Comparison of ENCODE assay signal across 12 mouse cellular contexts in the genomic region with DNA sequence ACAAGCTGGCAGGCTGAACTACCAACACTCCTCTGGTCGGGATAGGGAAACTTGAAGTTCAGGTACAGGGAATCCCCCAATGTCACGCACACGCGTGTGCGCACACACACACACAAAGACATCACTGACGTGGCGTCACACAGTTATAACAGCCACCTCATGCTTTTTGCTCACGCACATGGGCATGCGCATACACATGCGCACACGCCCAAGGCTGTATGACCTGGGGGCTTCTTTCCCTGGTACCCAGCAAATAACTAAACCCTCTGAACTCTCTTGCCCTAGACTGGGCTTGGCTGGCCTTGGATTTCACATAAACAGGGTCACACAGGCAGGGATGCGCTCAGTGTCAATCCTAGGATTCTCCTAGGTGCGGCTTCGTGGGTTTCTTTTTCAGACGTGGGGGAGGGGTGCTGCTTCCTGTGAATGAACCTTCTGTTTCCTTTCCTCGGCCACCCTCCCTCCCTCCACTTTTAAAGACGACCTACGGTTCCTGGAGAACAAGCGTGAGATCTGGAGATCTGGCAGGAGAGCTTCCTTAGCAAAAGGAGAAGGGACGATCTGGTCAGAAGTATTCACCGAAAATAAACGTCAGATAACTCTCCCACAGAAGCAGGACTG. TPM values are rescaled to one million over a fixed set of nuclear protein-coding genes. Genes with fewer than 3 reads are reported as not detected.
A peak's percentile ranks its signal among the peaks of the same experiment; 100 is the strongest.
DNase-seq lines count a peak whose midpoint lies in the region; ATAC-seq and TF ChIP-seq lines count a peak whose summit lies in the region.
"Had no signal": no experiment of that assay in that cellular context is flagged by ENCODE, and none has a peak within 500 bp of the region (broad histone marks: within the 10 kb centered on the region; RNA-seq: fewer than 3 reads in every experiment).

No protein-coding gene starts in this region.

- H3K27ac ChIP-seq in forebrain, embryonic 12.5 days: no peak overlapping the region
- no peak overlapping the region for H3K27ac ChIP-seq in forebrain, postnatal 0 days (ENCODE audit: low read depth, low read length)
- H3K27ac ChIP-seq in kidney, embryonic 14.5 days (ENCODE audit: low read depth, low read length): peak overlapping the region; percentile 74; the same call in 1 of the 2 replicates
- peak overlapping the region; percentile 87 for H3K27ac ChIP-seq in limb, embryonic 12.5 days
- H3K27ac ChIP-seq: liver, embryonic 15.5 days had no signal

- peaks cover 5% of the 10 kb centered on the region; the same call in 1 of the 2 replicates for H3K27me3 ChIP-seq in forebrain, embryonic 12.5 days
- H3K27me3 ChIP-seq in forebrain, postnatal 0 days (ENCODE audit: insufficient read depth, low read length): no peaks in the 10 kb centered on the region
- no peaks in the 10 kb centered on the region for H3K27me3 ChIP-seq in kidney, embryonic 14.5 days (ENCODE audit: control insufficient read depth, insufficient read depth, low read length)
- peaks cover 30% of the 10 kb centered on the region for H3K27me3 ChIP-seq in E14TG2a.4 (ENCODE audit: insufficient read depth, low read length)
- no peaks in the 10 kb centered on the region for H3K27me3 ChIP-seq in limb, embryonic 12.5 days

- no peaks in the 10 kb centered on the region for H3K9me3 ChIP-seq in forebrain, embryonic 12.5 days
- H3K9me3 ChIP-seq in forebrain, postnatal 0 days (ENCODE audit: low read length): no peaks in the 10 kb centered on the region
- no peaks in the 10 kb centered on the region for H3K9me3 ChIP-seq in kidney, embryonic 14.5 days (ENCODE audit: control insufficient read depth, low read length)
- no peaks in the 10 kb centered on the region for H3K9me3 ChIP-seq in E14TG2a.4 (ENCODE audit: low read length)
- H3K9me3 ChIP-seq in limb, embryonic 12.5 days: no peaks in the 10 kb centered on the region
- H3K9me3 ChIP-seq: liver, embryonic 15.5 days had no signal

- H3K36me3 ChIP-seq in forebrain, embryonic 12.5 days (replicated peaks): no peaks in the 10 kb centered on the region
- no peaks in the 10 kb centered on the region for H3K36me3 ChIP-seq in forebrain, postnatal 0 days (ENCODE audit: insufficient read depth)
- H3K36me3 ChIP-seq in kidney, embryonic 14.5 days (ENCODE audit: control insufficient read depth, insufficient read depth, low read length): no peaks in the 10 kb centered on the region
- H3K36me3 ChIP-seq in E14TG2a.4 (ENCODE audit: insufficient read depth, low read length): no peaks in the 10 kb centered on the region
- H3K36me3 ChIP-seq in limb, embryonic 12.5 days: no peaks in the 10 kb centered on the region
- H3K36me3 ChIP-seq: liver, embryonic 15.5 days had no signal

- peak overlapping the region; percentile 15 for H3K4me2 ChIP-seq in forebrain, embryonic 12.5 days
- no peak overlapping the region for H3K4me2 ChIP-seq in forebrain, postnatal 0 days (ENCODE audit: low read depth)
- H3K4me2 ChIP-seq in kidney, embryonic 14.5 days (replicated peaks; ENCODE audit: low read depth, low read length): peak overlapping the region; percentile 13
- H3K4me2 ChIP-seq in limb, embryonic 12.5 days: peak overlapping the region; percentile 33
- H3K4me2 ChIP-seq: liver, embryonic 15.5 days had no signal

- H3K4me1 ChIP-seq in forebrain, embryonic 12.5 days: peaks cover 31% of the 10 kb centered on the region
- no peaks in the 10 kb centered on the region for H3K4me1 ChIP-seq in forebrain, postnatal 0 days (ENCODE audit: insufficient read depth)
- peaks cover 38% of the 10 kb centered on the region for H3K4me1 ChIP-seq in kidney, embryonic 14.5 days (ENCODE audit: control insufficient read depth, insufficient read depth, low read length)
- peaks cover 58% of the 10 kb centered on the region for H3K4me1 ChIP-seq in E14TG2a.4 (replicated peaks; ENCODE audit: low read depth, low read length)
- H3K4me1 ChIP-seq in limb, embryonic 12.5 days (replicated peaks): peaks cover 87% of the 10 kb centered on the region
- H3K4me1 ChIP-seq: liver, embryonic 15.5 days had no signal

- no peak overlapping the region for H3K9ac ChIP-seq in forebrain, embryonic 12.5 days
- no peak overlapping the region for H3K9ac ChIP-seq in forebrain, postnatal 0 days
- H3K9ac ChIP-seq in kidney, embryonic 14.5 days (ENCODE audit: low read depth, low read length): peak overlapping the region; percentile 34
- H3K9ac ChIP-seq in limb, embryonic 12.5 days (replicated peaks): no peak overlapping the region
- H3K9ac ChIP-seq: liver, embryonic 15.5 days had no signal

- H3K4me3 ChIP-seq in forebrain, embryonic 12.5 days (replicated peaks): no peak overlapping the region
- no peak overlapping the region for H3K4me3 ChIP-seq in forebrain, postnatal 0 days (ENCODE audit: low read depth, low read length)
- H3K4me3 ChIP-seq in kidney, embryonic 14.5 days (ENCODE audit: low read length): no peak overlapping the region
- H3K4me3 ChIP-seq in E14TG2a.4 (replicated peaks; ENCODE audit: low read length): 0 out of 2 replicates have a peak overlapping the region, but pooled peaks have one; percentile 1
- H3K4me3 ChIP-seq in limb, embryonic 12.5 days (replicated peaks): no peak overlapping the region
- H3K4me3 ChIP-seq: liver, embryonic 15.5 days; myocyte had no signal

- no peak for ATAC-seq in forebrain, embryonic 12.5 days (ENCODE audit: low FRiP score)
- no peak for ATAC-seq in forebrain, postnatal 0 days
- ATAC-seq in kidney, embryonic 14.5 days (ENCODE audit: low FRiP score, low TSS enrichment): no peak
- ATAC-seq in limb, embryonic 12.5 days (ENCODE audit: insufficient number of reproducible peaks, insufficient read depth, low FRiP score, low TSS enrichment, low read depth): no peak

- no peak for TF ChIP-seq CTCF in forebrain, postnatal 0 days (IDR thresholded peaks at IDR 0.05; ENCODE audit: low read depth)
- TF ChIP-seq CTCF in E14TG2a.4 (conservative IDR thresholded peaks at IDR 0.05; ENCODE audit: low read length): no peak

- DNase-seq in forebrain, postnatal 0 days: no peak
- no peak for DNase-seq in kidney, postnatal 10 days
- DNase-seq in cerebellum, adult 9-10 months: no peak
- no peak for DNase-seq in frontal cortex, postnatal 10 days (ENCODE audit: low spot score in 2 of 2)
- DNase-seq: cerebellum, postnatal 10 days; spleen, adult 18-20 months had no signal

- WGBS in forebrain, embryonic 12.5 days: 52% methylated on average over 22 of the region's 22 CpGs
- 52% methylated on average over 22 of the region's 22 CpGs for WGBS in forebrain, postnatal 0 days
- WGBS in kidney, embryonic 14.5 days: 46% methylated on average over 22 of the region's 22 CpGs
- 48% methylated on average over 22 of the region's 22 CpGs for WGBS in limb, embryonic 12.5 days

RNA-seq across cellular contexts. Expression of a gene that starts 21.1 kb away (rescaled TPM):
- 0.78 and 1.2 TPM in 2 replicates for polyA plus RNA-seq in forebrain, embryonic 12.5 days (2016; fragmentation: Nextera tagmentation; extraction: Ambion mirVana)
- 2.1 and 3.1 TPM in 2 replicates for total RNA-seq in forebrain, postnatal 0 days (2014; rRNA removed)
- 2.0 and 3.2 TPM in 2 replicates for polyA plus RNA-seq in forebrain, postnatal 0 days (2015; fragmentation: Nextera tagmentation; extraction: Ambion mirVana)
- polyA plus RNA-seq in kidney, embryonic 14.5 days (2014; fragmentation: Nextera tagmentation; extraction: Ambion mirVana): 1.7 and 2.7 TPM in 2 replicates
- polyA plus RNA-seq in limb, embryonic 12.5 days (2016; fragmentation: Nextera tagmentation; extraction: Ambion mirVana): 5.3 and 5.5 TPM in 2 replicates

Comparison
In these comparisons a context has a peak if more than half of its experiments do, and no peak if none do; other contexts are left out.
1. H3K27ac ChIP-seq: peak in kidney, embryonic 14.5 days (single experiment) and limb, embryonic 12.5 days (single experiment); none in forebrain, embryonic 12.5 days (single experiment) and forebrain, postnatal 0 days (single experiment).